Mouse (Mus musculus): ENCODE measurements around the gene Ormdl3. TPM values are rescaled to one million over a fixed set of nuclear protein-coding genes. Genes with fewer than 3 reads are reported as not detected.

Gene Ormdl3
- polyA plus RNA-seq, 1 experiment from 2014 or later: 99.8 TPM

GRCm38 (mm10) chr11:98602090-98602690 lies 15.0 kb upstream of the Ormdl3 start:
- ATAC-seq (ENCODE audit: low FRiP score): no peak
- no peak overlapping the region for H3K9ac ChIP-seq (replicated peaks)
- WGBS: 1% methylated on average over 20 of the region's 20 CpGs

GRCm38 (mm10) chr11:98599291-98599690 lies 12.1 kb upstream of the Ormdl3 start:
- Histone ChIP-seq H3K27me3 (replicated peaks) (peaks cover 25% of the 10 kb centered on the region), H3K9ac (replicated peaks) (no peak overlapping the region), H3K4me2 (peak overlapping the region; percentile 9; the same call in 1 of the 2 replicates), H3K4me1 (peaks cover 13% of the 10 kb centered on the region), H3K36me3 (no peaks in the 10 kb centered on the region), H3K9me3 (replicated peaks) (no peaks in the 10 kb centered on the region), H3K4me3 (replicated peaks) (no peak overlapping the region), H3K27ac (replicated peaks) (no peak overlapping the region)
- 37% methylated on average over 18 of the region's 18 CpGs for WGBS
- ATAC-seq (ENCODE audit: low FRiP score): no peak

More at GRCm38 (mm10) chr11:98602090-98602690, 15.0 kb upstream of the Ormdl3 start:
- peak overlapping the region; percentile 58 for H3K4me2 ChIP-seq
- no peaks in the 10 kb centered on the region for H3K9me3 ChIP-seq (replicated peaks)
- H3K36me3 ChIP-seq: no peaks in the 10 kb centered on the region
- H3K4me3 ChIP-seq (replicated peaks): peak overlapping the region; percentile 29
- peaks cover 13% of the 10 kb centered on the region for H3K4me1 ChIP-seq
- no peak overlapping the region for H3K27ac ChIP-seq (replicated peaks)
- peaks cover 27% of the 10 kb centered on the region for H3K27me3 ChIP-seq (replicated peaks)

GRCm38 (mm10) chr11:98598851-98599290 lies 11.7 kb upstream of the Ormdl3 start:
- 64% methylated on average over 18 of the region's 18 CpGs for WGBS
- no peak overlapping the region for H3K9ac ChIP-seq (replicated peaks)
- peaks cover 25% of the 10 kb centered on the region for H3K27me3 ChIP-seq (replicated peaks)
- no peak overlapping the region for H3K27ac ChIP-seq (replicated peaks)
- H3K36me3 ChIP-seq: no peaks in the 10 kb centered on the region
- no peaks in the 10 kb centered on the region for H3K9me3 ChIP-seq (replicated peaks)
- H3K4me3 ChIP-seq (replicated peaks): no peak overlapping the region
- peaks cover 13% of the 10 kb centered on the region for H3K4me1 ChIP-seq
- peak overlapping the region; percentile 9; the same call in 1 of the 2 replicates for H3K4me2 ChIP-seq
- ATAC-seq (ENCODE audit: low FRiP score): no peak

- no peaks in the 10 kb centered on the region for H3K9me3 ChIP-seq (replicated peaks)
- H3K9ac ChIP-seq (replicated peaks): no peak within 1 kb of the TSS
- no peak for ATAC-seq (ENCODE audit: low FRiP score)
Measured at GRCm38 (mm10) chr11:98597991-98598390, 10.8 kb upstream of the Ormdl3 start, which contains the start of gene Lrrc3c. Gene Lrrc3c (plus strand): TSS chr11:98598291.

GRCm38 (mm10) chr11:98597363-98597762 lies 10.2 kb upstream of the Ormdl3 start:
- Histone ChIP-seq H3K36me3 (no peaks in the 10 kb centered on the region), H3K9me3 (replicated peaks) (no peaks in the 10 kb centered on the region), H3K9ac (replicated peaks) (no peak overlapping the region), H3K4me2 (no peak overlapping the region), H3K27ac (replicated peaks) (no peak overlapping the region), H3K27me3 (replicated peaks) (peaks cover 25% of the 10 kb centered on the region), H3K4me3 (replicated peaks) (no peak overlapping the region), H3K4me1 (peaks cover 13% of the 10 kb centered on the region)
- no peak for ATAC-seq (ENCODE audit: low FRiP score)
- WGBS: 54% methylated on average over 6 of the region's 6 CpGs

More at GRCm38 (mm10) chr11:98597991-98598390, 10.8 kb upstream of the Ormdl3 start, which contains the start of gene Lrrc3c:
- Histone ChIP-seq H3K4me2 (peak within 1 kb of the TSS; percentile 9; the same call in 1 of the 2 replicates), H3K27me3 (replicated peaks) (peaks cover 25% of the 10 kb centered on the region), H3K4me1 (peaks cover 13% of the 10 kb centered on the region), H3K4me3 (replicated peaks) (no peak within 1 kb of the TSS), H3K27ac (replicated peaks) (no peak within 1 kb of the TSS), H3K36me3 (no peaks in the 10 kb centered on the region)
- WGBS: 88% methylated on average over 8 of the region's 8 CpGs

- no peak overlapping the region for H3K4me3 ChIP-seq (replicated peaks)
- no peak overlapping the region for H3K4me2 ChIP-seq
- WGBS: 94% methylated on average over 3 of the region's 3 CpGs
- no peak overlapping the region for H3K27ac ChIP-seq (replicated peaks)
- no peak for ATAC-seq (ENCODE audit: low FRiP score)
- H3K9ac ChIP-seq (replicated peaks): no peak overlapping the region
- peaks cover 25% of the 10 kb centered on the region for H3K27me3 ChIP-seq (replicated peaks)
- no peaks in the 10 kb centered on the region for H3K9me3 ChIP-seq (replicated peaks)
- no peaks in the 10 kb centered on the region for H3K36me3 ChIP-seq
- H3K4me1 ChIP-seq: peaks cover 9% of the 10 kb centered on the region; the same call in 1 of the 2 replicates
Measured at GRCm38 (mm10) chr11:98595955-98596354, 8.8 kb upstream of the Ormdl3 start.

- no peak for ATAC-seq (ENCODE audit: low FRiP score)
- Histone ChIP-seq H3K4me1 (peaks cover 9% of the 10 kb centered on the region; the same call in 1 of the 2 replicates), H3K36me3 (no peaks in the 10 kb centered on the region), H3K4me3 (replicated peaks) (no peak overlapping the region), H3K4me2 (no peak overlapping the region), H3K27ac (replicated peaks) (no peak overlapping the region), H3K27me3 (replicated peaks) (peaks cover 20% of the 10 kb centered on the region), H3K9ac (replicated peaks) (no peak overlapping the region), H3K9me3 (replicated peaks) (no peaks in the 10 kb centered on the region)
- WGBS: 78% methylated on average over 10 of the region's 10 CpGs
Measured at GRCm38 (mm10) chr11:98595473-98595872, 8.3 kb upstream of the Ormdl3 start.

- no peaks in the 10 kb centered on the region for H3K36me3 ChIP-seq
- no peak overlapping the region for H3K9ac ChIP-seq (replicated peaks)
- no peaks in the 10 kb centered on the region for H3K9me3 ChIP-seq (replicated peaks)
- no peak overlapping the region for H3K4me3 ChIP-seq (replicated peaks)
- no peak for ATAC-seq (ENCODE audit: low FRiP score)
- peaks cover 19% of the 10 kb centered on the region for H3K27me3 ChIP-seq (replicated peaks)
- H3K4me2 ChIP-seq: no peak overlapping the region
- H3K27ac ChIP-seq (replicated peaks): no peak overlapping the region
- WGBS: 78% methylated on average over 6 of the region's 6 CpGs
- H3K4me1 ChIP-seq: peaks cover 9% of the 10 kb centered on the region; the same call in 1 of the 2 replicates
Measured at GRCm38 (mm10) chr11:98595021-98595420, 7.9 kb upstream of the Ormdl3 start.

- Histone ChIP-seq H3K4me3 (replicated peaks) (no peak overlapping the region), H3K4me2 (no peak overlapping the region), H3K27me3 (replicated peaks) (no peaks in the 10 kb centered on the region; the same call in 1 of the 2 replicates), H3K9ac (replicated peaks) (no peak overlapping the region), H3K27ac (replicated peaks) (no peak overlapping the region), H3K4me1 (peaks cover 24% of the 10 kb centered on the region), H3K9me3 (replicated peaks) (no peaks in the 10 kb centered on the region), H3K36me3 (no peaks in the 10 kb centered on the region)
- no peak for ATAC-seq (ENCODE audit: low FRiP score)
- WGBS: 72% methylated on average over 19 of the region's 19 CpGs
Measured at GRCm38 (mm10) chr11:98590548-98591445, 3.6 kb upstream of the Ormdl3 start.

GRCm38 (mm10) chr11:98589306-98589705 lies 2.1 kb upstream of the Ormdl3 start:
- no peak overlapping the region for H3K9ac ChIP-seq (replicated peaks)
- no peak for ATAC-seq (ENCODE audit: low FRiP score)
- H3K4me3 ChIP-seq (replicated peaks): no peak overlapping the region
- no peak overlapping the region for H3K27ac ChIP-seq (replicated peaks)
- no peaks in the 10 kb centered on the region for H3K36me3 ChIP-seq
- H3K27me3 ChIP-seq (replicated peaks): no peaks in the 10 kb centered on the region; the same call in 1 of the 2 replicates
- no peaks in the 10 kb centered on the region for H3K9me3 ChIP-seq (replicated peaks)
- H3K4me1 ChIP-seq: peaks cover 39% of the 10 kb centered on the region
- H3K4me2 ChIP-seq: no peak overlapping the region
- WGBS: 84% methylated on average over 8 of the region's 8 CpGs

- Histone ChIP-seq H3K4me2 (peak overlapping the region; percentile 94), H3K4me1 (peaks cover 42% of the 10 kb centered on the region), H3K9ac (replicated peaks) (no peak overlapping the region), H3K36me3 (no peaks in the 10 kb centered on the region), H3K27me3 (replicated peaks) (no peaks in the 10 kb centered on the region; the same call in 1 of the 2 replicates), H3K27ac (replicated peaks) (peak overlapping the region; percentile 88; the same call in 1 of the 2 replicates), H3K4me3 (replicated peaks) (no peak overlapping the region; the same call in 1 of the 2 replicates), H3K9me3 (replicated peaks) (no peaks in the 10 kb centered on the region)
- no peak for ATAC-seq (ENCODE audit: low FRiP score)
- WGBS: 60% methylated on average over 6 of the region's 6 CpGs
Measured at GRCm38 (mm10) chr11:98588833-98589281, 1.7 kb upstream of the Ormdl3 start.
